Mouse (Mus musculus) liver, embryonic 14.5 days (tissue): ENCODE data around the gene Nepro. TPM values are rescaled to one million over a fixed set of nuclear protein-coding genes. Genes with fewer than 3 reads are reported as not detected.
A peak's percentile ranks its signal among the peaks of the same experiment; 100 is the strongest.

Experiments
- ATAC-seq: fragments of 200-750 bp; cut with Nextera tagmentation; 2 replicates; pipeline ENCODE4 v1.8.0; 2017; ENCODE audit warnings: moderate number of reproducible peaks, mild to moderate bottlenecking, moderate library complexity; ENCODE audit not compliant: insufficient read depth
- DNase-seq, 3 experiments: peaks; one replicate each; pipeline ENCODE4 v3.0.0-alpha.2; 2012 to 2013; ENCODE audit warnings: low read depth in 3 of 3, low spot score in 3 of 3
- H3K27ac ChIP-seq: fragments of 300-500 bp; sonication (generic); 2 replicates; pipeline ENCODE4 v1.5.1; 2014; ENCODE audit warnings: moderate library complexity, mild to moderate bottlenecking, control low read depth, inconsistent platforms
- H3K27me3 ChIP-seq: fragments of 300-500 bp; sonication (generic); 2 replicates; pipeline ENCODE4 v1.6.1; 2014; ENCODE audit warnings: mild to moderate bottlenecking, low read length, moderate library complexity; ENCODE audit not compliant: control insufficient read depth, insufficient read depth
- H3K36me3 ChIP-seq: fragments of 300-500 bp; sonication (generic); replicated peaks from 2 replicates; pipeline ENCODE4 v1.6.1; 2014; ENCODE audit warnings: low read depth; ENCODE audit not compliant: control insufficient read depth, insufficient read depth
- H3K4me1 ChIP-seq, 2 experiments: fragments of 200-500 bp in 1 of 2; fragments of 300-500 bp in 1 of 2; sonication (generic) in 1 of 2; replicated peaks; 2 replicates each; pipeline ENCODE4 v1.6.1; 2012 to 2014; ENCODE audit warnings: antibody characterized with exemption in 1 of 2, inconsistent platforms in 1 of 2, low read length in 1 of 2; ENCODE audit not compliant: control insufficient read depth in 2 of 2, insufficient read depth in 2 of 2
- H3K4me2 ChIP-seq: fragments of 300-500 bp; sonication (generic); 2 replicates; pipeline ENCODE4 v1.6.1; 2014; ENCODE audit warnings: low read depth, mild to moderate bottlenecking, control low read depth, moderate library complexity
- H3K4me3 ChIP-seq, 2 experiments: fragments of 200-500 bp in 1 of 2; fragments of 300-500 bp in 1 of 2; sonication (generic) in 1 of 2; 2 replicates each; pipeline ENCODE4 v1.5.1; 2012 to 2014; ENCODE audit warnings: low read depth in 2 of 2, low read length in 2 of 2, mild to moderate bottlenecking in 2 of 2, control low read depth in 1 of 2, inconsistent platforms in 1 of 2, moderate library complexity in 1 of 2; ENCODE audit not compliant: insufficient read depth in 1 of 2
- H3K9ac ChIP-seq: fragments of 300-500 bp; sonication (generic); replicated peaks from 2 replicates; pipeline ENCODE4 v1.6.1; 2014; ENCODE audit warnings: mild to moderate bottlenecking, control low read depth, moderate library complexity
- H3K9me3 ChIP-seq: fragments of 300-500 bp; sonication (generic); 2 replicates; pipeline ENCODE4 v1.6.1; 2016; ENCODE audit warnings: low read length, mixed read lengths; ENCODE audit not compliant: control insufficient read depth
- CTCF ChIP-seq: IDR thresholded peaks from 2 replicates; pipeline ENCODE4 v1.5.1; 2016; ENCODE audit warnings: antibody characterized with exemption, low read depth, control low read depth
- EP300 ChIP-seq: IDR thresholded peaks from 2 replicates; pipeline ENCODE4 v1.6.1; 2016; ENCODE audit warnings: antibody characterized with exemption, low read depth
- WGBS: fragments of 180-500 bp; shearing (Covaris S2); extraction: QIAGEN DNeasy Blood & Tissue Kit; methylation state at CpG from one replicate; pipeline ENCODE4 v1.1.7; 2014; ENCODE audit not compliant: insufficient replicate concordance; 5-methylcytosine and 5-hydroxymethylcytosine counted together
- polyA plus RNA-seq, 2 experiments: library from polyadenylated mRNA; depleted of rRNA in 1 of 2; stranded (reverse) in 1 of 2; unstranded in 1 of 2; fragments of >200 nt; fragmentation: Nextera tagmentation in 1 of 2; extraction: Ambion mirVana in 1 of 2; gene quantifications; 2 replicates each; pipeline versions ENCODE4 v1.2.1 to v1.2.3; 2012 to 2014

The Nepro gene
- polyA plus RNA-seq, 2 experiments: 2.4 to 3.9 TPM

- DNase-seq (no peak), ATAC-seq (no peak)
- H3K9ac ChIP-seq: no peak overlapping the region
- H3K4me1 ChIP-seq: peaks cover under 1 to 5% of the 10 kb centered on the region in 2 experiments; a peak in 3 of 4 replicates
- 73% methylated on average over 6 of the region's 6 CpGs for WGBS
- H3K27ac ChIP-seq: no peak overlapping the region
- H3K4me2 ChIP-seq: no peak overlapping the region
- no peaks in the 10 kb centered on the region for H3K36me3 ChIP-seq
- no peak overlapping the region for H3K4me3 ChIP-seq
- TF ChIP-seq EP300: no peak
- no peaks in the 10 kb centered on the region for H3K9me3 ChIP-seq
- H3K27me3 ChIP-seq: no peaks in the 10 kb centered on the region
Measured at GRCm38 (mm10) chr16:44774201-44774600, 50.1 kb downstream of the Nepro start.

GRCm38 (mm10) chr16:44778538-44779147 is 54.5 kb downstream of the Nepro start:
- H3K4me2 ChIP-seq: peak overlapping the region; percentile 64
- H3K9me3 ChIP-seq: no peaks in the 10 kb centered on the region
- peak overlapping the region; percentile 14 to 19; a peak in 3 of 4 replicates for H3K4me3 ChIP-seq
- peaks cover 7 to 10% of the 10 kb centered on the region in 2 experiments for H3K4me1 ChIP-seq
- no peak for TF ChIP-seq EP300
- TF ChIP-seq CTCF: no peak
- DNase-seq (peak in 2 of 3 experiments; percentile 20 to 56), ATAC-seq (peak; percentile 83)
- WGBS: 9% methylated on average over 17 of the region's 17 CpGs
- no peaks in the 10 kb centered on the region for H3K36me3 ChIP-seq
- no peaks in the 10 kb centered on the region for H3K27me3 ChIP-seq
- peak overlapping the region; percentile 22; the same call in 1 of the 2 replicates for H3K27ac ChIP-seq
- H3K9ac ChIP-seq: peak overlapping the region; percentile 34; the same call in 1 of the 2 replicates

- DNase-seq: no peak
- peak; percentile 65; the same call in 1 of the 2 replicates for ATAC-seq
- Histone ChIP-seq H3K27ac (no peak overlapping the region), H3K27me3 (no peaks in the 10 kb centered on the region), H3K4me1 (peaks cover 7 to 10% of the 10 kb centered on the region in 2 experiments), H3K4me2 (peak overlapping the region; percentile 64), H3K9ac (no peak overlapping the region), H3K4me3 (no peak overlapping the region), H3K36me3 (no peaks in the 10 kb centered on the region), H3K9me3 (no peaks in the 10 kb centered on the region)
- 32% methylated on average over 5 of the region's 5 CpGs for WGBS
- TF ChIP-seq CTCF (no peak), EP300 (no peak)
Measured at GRCm38 (mm10) chr16:44779494-44779893, 55.4 kb downstream of the Nepro start.

GRCm38 (mm10) chr16:44780751-44781150 is 56.6 kb downstream of the Nepro start:
- no peaks in the 10 kb centered on the region for H3K36me3 ChIP-seq
- no peaks in the 10 kb centered on the region for H3K9me3 ChIP-seq
- H3K27ac ChIP-seq: no peak overlapping the region
- no peak for DNase-seq
- H3K9ac ChIP-seq: no peak overlapping the region
- no peaks in the 10 kb centered on the region for H3K27me3 ChIP-seq
- TF ChIP-seq EP300 (no peak), CTCF (peak; percentile 38)
- no peak overlapping the region for H3K4me2 ChIP-seq
- H3K4me1 ChIP-seq: peaks cover 7 to 10% of the 10 kb centered on the region in 2 experiments
- ATAC-seq: no peak
- H3K4me3 ChIP-seq: no peak overlapping the region
- 61% methylated on average over 4 of the region's 4 CpGs for WGBS

Other genes starting within 250 kb of the Nepro start
- 0.27 and 0.28 TPM in 2 replicates for gene Boc, start 165.4 kb upstream of the Nepro start, polyA plus RNA-seq (2012; rRNA removed)
- gene Boc, start 165.4 kb upstream of the Nepro start, polyA plus RNA-seq (2014; fragmentation: Nextera tagmentation; extraction: Ambion mirVana): 0.15 and 0.35 TPM in 2 replicates
- 2.6 and 4.1 TPM in 2 replicates for gene Gtpbp8, start 22.1 kb downstream of the Nepro start, polyA plus RNA-seq (2012; rRNA removed)
- 16.3 and 20.2 TPM in 2 replicates for gene Gtpbp8, start 22.1 kb downstream of the Nepro start, polyA plus RNA-seq (2014; fragmentation: Nextera tagmentation; extraction: Ambion mirVana)
- 1.2 and 2.1 TPM in 2 replicates for gene Cd200r1, start 41.4 kb downstream of the Nepro start, polyA plus RNA-seq (2012; rRNA removed)
- 3.1 and 3.4 TPM in 2 replicates for gene Cd200r1, start 41.4 kb downstream of the Nepro start, polyA plus RNA-seq (2014; fragmentation: Nextera tagmentation; extraction: Ambion mirVana)
- gene Cd200r4, start 87.4 kb downstream of the Nepro start, polyA plus RNA-seq (2012; rRNA removed): 0.25 and 0.50 TPM in 2 replicates
- gene Cd200r4, start 87.4 kb downstream of the Nepro start, polyA plus RNA-seq (2014; fragmentation: Nextera tagmentation; extraction: Ambion mirVana): 0.52 and 0.53 TPM in 2 replicates
- not detected in 2 replicates for gene Cd200r2, start 142.8 kb downstream of the Nepro start, polyA plus RNA-seq (2012; rRNA removed)
- gene Cd200r2, start 142.8 kb downstream of the Nepro start, polyA plus RNA-seq (2014; fragmentation: Nextera tagmentation; extraction: Ambion mirVana): not detected in 2 replicates
- gene Cd200r3, start 219.4 kb downstream of the Nepro start, polyA plus RNA-seq (2012; rRNA removed): 0.38 and 0.68 TPM in 2 replicates
- 0.98 and 1.2 TPM in 2 replicates for gene Cd200r3, start 219.4 kb downstream of the Nepro start, polyA plus RNA-seq (2014; fragmentation: Nextera tagmentation; extraction: Ambion mirVana)